Mouse (Mus musculus): ENCODE results near the gene Naa40. TPM values are rescaled to one million over a fixed set of nuclear protein-coding genes. Genes with fewer than 3 reads are reported as not detected.
A peak's percentile ranks its signal among the peaks of the same experiment; 100 is the strongest.

Gene Naa40
- polyA plus RNA-seq, 1 experiment: 10.3 TPM

DNA sequence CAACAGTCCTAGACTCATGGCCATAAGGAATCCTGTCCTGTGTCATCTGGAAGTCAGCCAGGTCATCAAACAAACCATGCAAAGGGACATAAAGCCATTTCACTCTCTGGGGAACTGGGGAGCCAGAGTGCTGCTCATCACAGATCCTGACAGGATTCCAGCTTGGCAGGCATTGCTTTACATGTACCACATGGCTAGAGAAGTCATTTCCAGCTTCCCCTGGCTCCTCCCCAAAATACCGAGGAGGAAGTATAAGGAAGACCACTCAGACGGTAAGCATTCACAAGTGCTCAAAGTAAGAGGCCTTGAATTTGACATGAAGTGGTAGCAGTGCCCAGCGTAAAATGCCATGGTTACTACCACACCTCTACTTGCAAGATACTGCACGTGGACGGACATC is 26.5 kb downstream of the Naa40 start:
- Histone ChIP-seq H3K36me3 (ENCODE audit: control insufficient read depth, insufficient read depth) (peaks cover 22% of the 10 kb centered on the region), H3K4me3 (no peak overlapping the region), H3K27me3 (ENCODE audit: control insufficient read depth, insufficient read depth, insufficient read length) (no peaks in the 10 kb centered on the region), H3K4me2 (ENCODE audit: low read depth) (peak overlapping the region; percentile 100), H3K79me2 (ENCODE audit: control insufficient read depth, insufficient read depth) (peaks cover 57% of the 10 kb centered on the region), H3ac (ENCODE audit: control insufficient read depth, insufficient read length) (no peak overlapping the region)
- no peak for TF ChIP-seq E2F4 (IDR thresholded peaks at IDR 0.05; ENCODE audit: insufficient read depth)
- no peak for TF ChIP-seq MYOG (IDR thresholded peaks at IDR 0.05; ENCODE audit: control insufficient read depth in 1 of 3, insufficient read depth in 1 of 3, insufficient read length in 2 of 3, low read depth in 2 of 3)
- TF ChIP-seq POLR2A (IDR thresholded peaks at IDR 0.05; ENCODE audit: insufficient read length, low read depth): no peak
- no peak for TF ChIP-seq USF1 (IDR thresholded peaks at IDR 0.05; ENCODE audit: low read depth)
- TF ChIP-seq REST (IDR thresholded peaks at IDR 0.05; ENCODE audit: insufficient read depth, insufficient read length): no peak
- TF ChIP-seq MAX (IDR thresholded peaks at IDR 0.05; ENCODE audit: low read depth): no peak
- no peak for TF ChIP-seq MYOD1 (IDR thresholded peaks at IDR 0.05; ENCODE audit: control insufficient read depth in 1 of 3, insufficient read length in 2 of 3, low read depth in 2 of 3)
- no peak for TF ChIP-seq CEBPB (IDR thresholded peaks at IDR 0.05; ENCODE audit: insufficient read depth, poor library complexity, severe bottlenecking)
- TF ChIP-seq SRF (IDR thresholded peaks at IDR 0.05; ENCODE audit: control insufficient read depth, insufficient read length, low read depth): no peak
- no peak for TF ChIP-seq TCF3 (IDR thresholded peaks at IDR 0.05; ENCODE audit: insufficient read length, low read depth)
- TF ChIP-seq TCF12 (IDR thresholded peaks at IDR 0.05; ENCODE audit: insufficient read depth, poor library complexity, severe bottlenecking): no peak
- no peak for TF ChIP-seq POLR2AphosphoS2 (IDR thresholded peaks at IDR 0.05; ENCODE audit: insufficient read length, low read depth)

- peaks cover 22% of the 10 kb centered on the region for H3K36me3 ChIP-seq (ENCODE audit: control insufficient read depth, insufficient read depth)
- H3ac ChIP-seq (ENCODE audit: control insufficient read depth, insufficient read length): no peak overlapping the region
- H3K4me3 ChIP-seq: no peak overlapping the region
- peaks cover 57% of the 10 kb centered on the region for H3K79me2 ChIP-seq (ENCODE audit: control insufficient read depth, insufficient read depth)
- no peaks in the 10 kb centered on the region for H3K27me3 ChIP-seq (ENCODE audit: control insufficient read depth, insufficient read depth, insufficient read length)
- no peak overlapping the region for H3K4me2 ChIP-seq (ENCODE audit: low read depth)
- TF ChIP-seq MYOG (IDR thresholded peaks at IDR 0.05; ENCODE audit: control insufficient read depth in 1 of 3, insufficient read depth in 1 of 3, insufficient read length in 2 of 3, low read depth in 2 of 3) (no peak), POLR2AphosphoS2 (IDR thresholded peaks at IDR 0.05; ENCODE audit: insufficient read length, low read depth) (no peak), MYOD1 (IDR thresholded peaks at IDR 0.05; ENCODE audit: control insufficient read depth in 1 of 3, insufficient read length in 2 of 3, low read depth in 2 of 3) (no peak), TCF3 (IDR thresholded peaks at IDR 0.05; ENCODE audit: insufficient read length, low read depth) (no peak), SRF (IDR thresholded peaks at IDR 0.05; ENCODE audit: control insufficient read depth, insufficient read length, low read depth) (no peak), MAX (IDR thresholded peaks at IDR 0.05; ENCODE audit: low read depth) (no peak), TCF12 (IDR thresholded peaks at IDR 0.05; ENCODE audit: insufficient read depth, poor library complexity, severe bottlenecking) (no peak), POLR2A (IDR thresholded peaks at IDR 0.05; ENCODE audit: insufficient read length, low read depth) (no peak), REST (IDR thresholded peaks at IDR 0.05; ENCODE audit: insufficient read depth, insufficient read length) (no peak)
Observed at GRCm38 (mm10) chr19:7213010-7213409, 28.0 kb downstream of the Naa40 start.

DNA sequence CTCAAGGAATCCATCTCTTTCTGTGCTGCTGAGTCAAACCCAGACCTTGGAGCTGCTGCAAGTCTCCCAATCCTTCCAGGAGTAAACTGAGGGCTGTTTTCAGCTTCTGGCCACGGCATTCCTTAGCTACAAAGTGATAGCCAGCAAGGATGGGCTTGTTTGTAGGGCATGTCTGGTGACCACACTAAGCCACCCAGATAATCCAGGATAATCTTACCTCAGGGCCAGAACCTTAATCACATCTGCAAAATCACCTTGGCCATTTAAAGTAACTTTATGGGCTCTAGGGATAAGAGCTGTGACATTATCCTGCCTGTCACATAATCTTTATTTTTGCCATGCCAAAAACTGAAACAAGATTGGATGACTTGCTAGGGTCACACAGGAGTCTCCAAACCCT is 28.8 kb downstream of the Naa40 start:
- Histone ChIP-seq H3K79me2 (ENCODE audit: control insufficient read depth, insufficient read depth) (peaks cover 56% of the 10 kb centered on the region), H3K27me3 (ENCODE audit: control insufficient read depth, insufficient read depth, insufficient read length) (no peaks in the 10 kb centered on the region), H3ac (ENCODE audit: control insufficient read depth, insufficient read length) (no peak overlapping the region), H3K4me2 (ENCODE audit: low read depth) (no peak overlapping the region), H3K36me3 (ENCODE audit: control insufficient read depth, insufficient read depth) (peaks cover 22% of the 10 kb centered on the region), H3K4me3 (no peak overlapping the region)
- no peak for TF ChIP-seq E2F4 (IDR thresholded peaks at IDR 0.05; ENCODE audit: insufficient read depth)
- no peak for TF ChIP-seq MYOG (IDR thresholded peaks at IDR 0.05; ENCODE audit: control insufficient read depth in 1 of 3, insufficient read depth in 1 of 3, insufficient read length in 2 of 3, low read depth in 2 of 3)
- no peak for TF ChIP-seq MAX (IDR thresholded peaks at IDR 0.05; ENCODE audit: low read depth)
- TF ChIP-seq TCF3 (IDR thresholded peaks at IDR 0.05; ENCODE audit: insufficient read length, low read depth): no peak
- no peak for TF ChIP-seq USF1 (IDR thresholded peaks at IDR 0.05; ENCODE audit: low read depth)
- TF ChIP-seq MYOD1 (IDR thresholded peaks at IDR 0.05; ENCODE audit: control insufficient read depth in 1 of 3, insufficient read length in 2 of 3, low read depth in 2 of 3): no peak
- no peak for TF ChIP-seq POLR2AphosphoS2 (IDR thresholded peaks at IDR 0.05; ENCODE audit: insufficient read length, low read depth)

DNA sequence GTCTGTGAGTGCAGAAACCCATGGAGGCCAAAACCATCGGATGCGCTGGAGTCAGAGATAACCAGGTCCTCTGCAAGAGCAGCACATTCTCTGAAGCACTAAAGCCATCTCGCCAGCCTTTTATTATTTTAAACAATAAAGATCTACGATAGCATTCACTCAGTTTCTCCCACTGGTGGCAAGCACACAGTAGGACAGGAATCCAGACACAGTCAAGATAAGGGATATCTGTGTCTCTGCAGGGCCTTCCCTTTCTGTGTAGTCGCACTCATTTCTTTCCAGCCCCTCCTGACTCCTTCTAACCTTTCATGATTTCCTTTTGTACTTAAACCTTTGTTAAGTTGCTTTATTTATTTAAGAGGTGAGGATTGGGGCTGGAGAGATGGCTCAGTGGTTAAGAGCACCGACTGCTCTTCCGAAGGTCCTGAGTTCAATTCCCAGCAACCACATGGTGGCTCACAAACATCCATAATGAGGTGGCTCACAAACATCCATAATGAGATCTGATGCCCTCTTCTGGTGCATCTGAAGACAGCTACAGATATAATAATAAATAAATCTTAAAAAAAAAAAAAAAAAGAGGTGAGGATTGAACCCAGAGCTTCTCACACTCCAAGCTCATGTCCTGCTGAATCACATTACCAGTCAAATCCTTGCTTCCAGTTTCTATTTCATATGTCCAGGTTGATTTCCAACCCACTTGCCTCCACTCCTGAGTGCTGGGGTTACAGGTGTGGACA is 30.9 kb downstream of the Naa40 start:
- Histone ChIP-seq H3K4me3 (no peak overlapping the region), H3K36me3 (ENCODE audit: control insufficient read depth, insufficient read depth) (peaks cover 18% of the 10 kb centered on the region), H3K79me2 (ENCODE audit: control insufficient read depth, insufficient read depth) (peaks cover 40% of the 10 kb centered on the region), H3K27me3 (ENCODE audit: control insufficient read depth, insufficient read depth, insufficient read length) (no peaks in the 10 kb centered on the region), H3ac (ENCODE audit: control insufficient read depth, insufficient read length) (no peak overlapping the region), H3K4me2 (ENCODE audit: low read depth) (no peak overlapping the region)
- TF ChIP-seq USF1 (IDR thresholded peaks at IDR 0.05; ENCODE audit: low read depth): no peak
- no peak for TF ChIP-seq TCF3 (IDR thresholded peaks at IDR 0.05; ENCODE audit: insufficient read length, low read depth)
- no peak for TF ChIP-seq MAX (IDR thresholded peaks at IDR 0.05; ENCODE audit: low read depth)
- no peak for TF ChIP-seq MYOG (IDR thresholded peaks at IDR 0.05; ENCODE audit: control insufficient read depth in 1 of 3, insufficient read depth in 1 of 3, insufficient read length in 2 of 3, low read depth in 2 of 3)
- TF ChIP-seq CEBPB (IDR thresholded peaks at IDR 0.05; ENCODE audit: insufficient read depth, poor library complexity, severe bottlenecking): no peak
- no peak for TF ChIP-seq E2F4 (IDR thresholded peaks at IDR 0.05; ENCODE audit: insufficient read depth)
- no peak for TF ChIP-seq TCF12 (IDR thresholded peaks at IDR 0.05; ENCODE audit: insufficient read depth, poor library complexity, severe bottlenecking)
- no peak for TF ChIP-seq SRF (IDR thresholded peaks at IDR 0.05; ENCODE audit: control insufficient read depth, insufficient read length, low read depth)
